Mouse (Mus musculus): ENCODE data around the gene Ppp3r2. TPM values are rescaled to one million over a fixed set of nuclear protein-coding genes. Genes with fewer than 3 reads are reported as not detected.

The Ppp3r2 gene
- polyA plus RNA-seq, 1 experiment from 2014 or later, result 0.05 TPM

DNA sequence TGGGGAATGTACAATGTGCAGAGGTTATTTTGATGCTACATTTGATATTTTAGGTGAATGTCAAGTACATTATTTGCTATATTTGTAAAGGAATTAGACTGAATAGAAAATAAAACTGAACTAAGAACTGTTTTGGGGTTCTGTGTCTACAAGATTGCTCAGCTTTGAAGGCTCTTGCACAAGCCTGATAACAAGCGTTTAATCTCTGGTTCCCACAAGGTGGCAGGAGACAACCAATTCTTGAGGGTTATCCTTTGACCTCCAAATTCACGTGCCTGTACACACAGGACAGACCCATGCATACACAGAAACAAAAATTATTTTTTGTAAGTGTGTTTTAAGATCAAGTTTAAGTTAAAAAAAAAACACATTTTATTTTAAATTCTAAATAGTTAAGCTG, 41.9 kb downstream of the Ppp3r2 start:
- no peaks in the 10 kb centered on the region for H3K4me1 ChIP-seq
- no peaks in the 10 kb centered on the region for H3K9me3 ChIP-seq
- H3K4me3 ChIP-seq, result no peak overlapping the region
- H3K27me3 ChIP-seq, result no peaks in the 10 kb centered on the region
- no peak overlapping the region for H3K4me2 ChIP-seq (replicated peaks)
- H3K27ac ChIP-seq (replicated peaks), result no peak overlapping the region
- 68% methylated on average over 2 of the region's 2 CpGs for WGBS
- peaks cover 70% of the 10 kb centered on the region for H3K36me3 ChIP-seq
- no peak for ATAC-seq (ENCODE audit: low FRiP score, low read depth)
- H3K9ac ChIP-seq (replicated peaks), result no peak overlapping the region

GRCm38 (mm10) chr4:49637821-49638220, 44.0 kb downstream of the Ppp3r2 start:
- ATAC-seq (ENCODE audit: low FRiP score, low read depth), result no peak
- no peak overlapping the region for H3K27ac ChIP-seq (replicated peaks)
- peaks cover 64% of the 10 kb centered on the region for H3K36me3 ChIP-seq
- no peaks in the 10 kb centered on the region for H3K9me3 ChIP-seq
- WGBS, result 94% methylated on average over 11 of the region's 11 CpGs
- no peak overlapping the region for H3K9ac ChIP-seq (replicated peaks)
- no peaks in the 10 kb centered on the region for H3K27me3 ChIP-seq
- no peak overlapping the region for H3K4me2 ChIP-seq (replicated peaks)
- H3K4me1 ChIP-seq, result peaks cover 4% of the 10 kb centered on the region
- no peak overlapping the region for H3K4me3 ChIP-seq

DNA sequence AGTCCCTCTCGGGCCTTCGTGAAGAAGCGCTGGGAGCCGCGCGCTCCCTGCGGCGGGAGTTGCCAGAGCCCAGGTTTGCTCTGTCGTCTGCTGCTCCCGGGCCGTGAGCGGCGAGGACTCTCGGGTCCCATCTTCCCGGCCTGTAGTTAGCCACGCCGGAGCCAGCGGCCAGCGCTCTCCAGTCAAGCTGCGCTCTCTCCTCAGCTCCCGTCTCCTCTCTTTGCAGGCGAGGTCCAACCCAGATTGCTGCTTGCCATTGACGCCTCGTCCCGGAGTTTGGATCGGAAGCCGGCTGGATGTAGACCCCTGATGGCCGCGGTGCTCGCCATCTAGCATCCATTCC, 49.7 kb downstream of the Ppp3r2 start:
- Histone ChIP-seq H3K27ac (replicated peaks) (peak overlapping the region; percentile 78), H3K4me2 (replicated peaks) (peak overlapping the region; percentile 80), H3K9ac (replicated peaks) (peak overlapping the region; percentile 82), H3K9me3 (no peaks in the 10 kb centered on the region), H3K4me3 (peak overlapping the region; percentile 60), H3K27me3 (no peaks in the 10 kb centered on the region), H3K36me3 (peaks cover 30% of the 10 kb centered on the region), H3K4me1 (peaks cover 4% of the 10 kb centered on the region)
- peak; percentile 82; the same call in 1 of the 2 replicates for ATAC-seq (ENCODE audit: low FRiP score, low read depth)
- under 1% methylated on average over 30 of the region's 30 CpGs for WGBS

DNA sequence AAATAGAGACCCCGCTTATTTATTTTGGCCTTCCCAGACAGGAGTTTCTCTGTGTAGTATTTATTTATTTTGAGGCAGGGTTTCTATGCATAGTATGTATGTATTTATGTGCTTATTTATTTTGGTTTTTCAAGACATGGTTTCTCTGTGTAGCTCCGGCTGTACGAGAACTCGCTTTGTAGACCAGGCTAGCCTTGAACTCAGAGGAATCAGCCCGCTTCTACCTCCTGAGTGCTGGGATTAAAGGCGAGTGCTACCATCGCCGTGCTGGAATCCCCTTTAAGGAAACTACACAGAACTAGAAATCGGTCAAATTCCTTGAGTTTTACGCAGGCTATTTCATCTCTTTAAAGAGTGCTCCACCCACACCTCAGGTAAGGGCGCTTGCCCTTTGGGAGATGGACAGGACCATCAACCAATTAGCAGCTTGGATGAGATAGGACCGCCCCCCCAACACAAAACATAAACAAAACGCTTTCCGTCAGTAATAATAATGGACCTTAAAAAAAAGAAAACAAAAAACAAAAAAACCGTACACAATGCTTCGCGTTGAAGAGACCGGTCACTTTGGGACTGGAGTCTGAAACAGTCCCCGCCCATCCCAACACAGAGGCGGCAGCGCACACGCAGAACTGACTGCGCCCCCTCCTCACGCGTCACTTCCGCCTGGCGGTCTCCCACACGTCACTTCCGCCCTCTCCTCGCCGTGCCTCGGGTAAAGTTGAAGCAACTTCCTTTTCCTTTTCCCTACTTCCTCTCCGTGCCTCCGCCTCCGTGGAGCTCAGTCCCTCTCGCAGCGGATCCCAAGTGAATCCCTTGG, 50.3 kb downstream of the Ppp3r2 start, which contains the start of gene Rnf20:
Gene Rnf20, plus strand, starts transcription at position 688 of the 820 bp plus-strand sequence.
- 4% methylated on average over 37 of the region's 37 CpGs for WGBS

DNA sequence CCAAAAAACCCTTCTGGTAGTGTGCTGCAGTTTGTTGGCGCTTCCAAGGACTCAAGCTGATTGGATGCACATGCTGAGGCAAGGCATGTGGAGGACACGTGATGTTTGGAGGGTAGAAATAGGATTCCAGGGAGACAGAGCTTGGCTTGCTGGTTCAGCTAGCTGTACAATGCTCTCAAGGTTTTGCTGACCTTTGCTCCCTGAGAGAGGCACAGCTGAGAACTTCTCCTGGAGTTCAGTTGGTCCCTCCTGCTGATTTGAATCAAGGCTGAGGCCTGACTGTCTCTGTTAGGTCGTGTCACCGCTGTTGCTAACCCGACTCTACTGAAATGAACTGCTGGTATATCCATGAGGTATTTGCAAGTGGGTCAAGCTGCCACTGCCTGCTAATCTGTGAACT, 52.9 kb downstream of the Ppp3r2 start:
- H3K27ac ChIP-seq (replicated peaks), result no peak overlapping the region
- 0 out of 2 replicates have a peak, but pooled peaks cover under 1% of the 10 kb centered on the region for H3K36me3 ChIP-seq
- no peak for ATAC-seq (ENCODE audit: low FRiP score, low read depth)
- H3K4me2 ChIP-seq (replicated peaks), result no peak overlapping the region
- H3K9me3 ChIP-seq, result no peaks in the 10 kb centered on the region
- no peak overlapping the region for H3K9ac ChIP-seq (replicated peaks)
- H3K4me1 ChIP-seq, result peaks cover 4% of the 10 kb centered on the region
- H3K27me3 ChIP-seq, result no peaks in the 10 kb centered on the region
- H3K4me3 ChIP-seq, result no peak overlapping the region
- whole genome bisulfite sequencing, result 79% methylated on average over 5 of the region's 5 CpGs

More for the DNA sequence above, 50.3 kb downstream of the Ppp3r2 start, which contains the start of gene Rnf20:
- H3K9ac ChIP-seq (replicated peaks), result peak within 1 kb of the TSS; percentile 82
- peak; percentile 97 for ATAC-seq (ENCODE audit: low FRiP score, low read depth)
- H3K4me3 ChIP-seq, result peak within 1 kb of the TSS; percentile 60
- H3K4me2 ChIP-seq (replicated peaks), result peak within 1 kb of the TSS; percentile 80
- H3K27ac ChIP-seq (replicated peaks), result peak within 1 kb of the TSS; percentile 78
- no peaks in the 10 kb centered on the region for H3K9me3 ChIP-seq
- H3K36me3 ChIP-seq, result peaks cover 25% of the 10 kb centered on the region
- H3K27me3 ChIP-seq, result no peaks in the 10 kb centered on the region
- H3K4me1 ChIP-seq, result peaks cover 4% of the 10 kb centered on the region

Other genes starting within 250 kb of the Ppp3r2 start
- gene Acnat1, start 208.1 kb downstream of the Ppp3r2 start, polyA plus RNA-seq (2016; fragmentation: Nextera tagmentation; extraction: Ambion mirVana), result not detected in 2 replicates
- 0.17 and 0.67 TPM in 2 replicates for gene Baat, start 175.5 kb downstream of the Ppp3r2 start, polyA plus RNA-seq (2016; fragmentation: Nextera tagmentation; extraction: Ambion mirVana)
- gene Mrpl50, start 160.9 kb downstream of the Ppp3r2 start, polyA plus RNA-seq (2016; fragmentation: Nextera tagmentation; extraction: Ambion mirVana), result 84.7 and 86.1 TPM in 2 replicates
- 15.2 and 16.2 TPM in 2 replicates for gene Zfp189, start 160.8 kb downstream of the Ppp3r2 start, polyA plus RNA-seq (2016; fragmentation: Nextera tagmentation; extraction: Ambion mirVana)
- 0.29 TPM in 1 of 2 replicates, not detected in the other for gene Aldob, start 132.5 kb downstream of the Ppp3r2 start, polyA plus RNA-seq (2016; fragmentation: Nextera tagmentation; extraction: Ambion mirVana)
- gene Tmem246, start 84.1 kb downstream of the Ppp3r2 start, polyA plus RNA-seq (2016; fragmentation: Nextera tagmentation; extraction: Ambion mirVana), result 27.0 and 28.7 TPM in 2 replicates
- 68.2 and 70.5 TPM in 2 replicates for gene Rnf20, start 50.0 kb downstream of the Ppp3r2 start, polyA plus RNA-seq (2016; fragmentation: Nextera tagmentation; extraction: Ambion mirVana)
- 2.5 and 3.1 TPM in 2 replicates for gene Grin3a, start 163.7 kb upstream of the Ppp3r2 start, polyA plus RNA-seq (2016; fragmentation: Nextera tagmentation; extraction: Ambion mirVana)